Mouse (Mus musculus) hindbrain, embryonic 14.5 days (tissue): ENCODE data around the gene Gsg1. TPM values are rescaled to one million over a fixed set of nuclear protein-coding genes. Genes with fewer than 3 reads are reported as not detected.

ENCODE experiments used
- ATAC-seq: fragments of 200-750 bp; cut with Nextera tagmentation; 2 replicates; pipeline ENCODE4 v1.8.0; 2017; ENCODE audit warnings: moderate number of reproducible peaks, mild to moderate bottlenecking, moderate TSS enrichment, moderate library complexity; ENCODE audit not compliant: low FRiP score
- DNase-seq: peaks from one replicate; pipeline ENCODE4 v3.0.0-alpha.2; 2015; ENCODE audit warnings: low spot score
- H3K27ac ChIP-seq: fragments of 300-500 bp; sonication (generic); 2 replicates; pipeline ENCODE4 v1.5.1; 2014; ENCODE audit warnings: mild to moderate bottlenecking, moderate library complexity
- H3K27me3 ChIP-seq: fragments of 300-500 bp; sonication (generic); 2 replicates; pipeline ENCODE4 v1.6.1; 2014; ENCODE audit warnings: mild to moderate bottlenecking, low read length, mixed read lengths; ENCODE audit not compliant: control insufficient read depth, insufficient read depth
- H3K36me3 ChIP-seq: fragments of 300-500 bp; sonication (generic); replicated peaks from 2 replicates; pipeline ENCODE4 v1.6.1; 2014; ENCODE audit not compliant: control insufficient read depth, insufficient read depth
- H3K4me1 ChIP-seq: fragments of 300-500 bp; sonication (generic); replicated peaks from 2 replicates; pipeline ENCODE4 v1.6.1; 2014; ENCODE audit warnings: antibody characterized with exemption, low read length, mixed read lengths; ENCODE audit not compliant: control insufficient read depth, insufficient read depth
- H3K4me2 ChIP-seq: fragments of 300-500 bp; sonication (generic); replicated peaks from 2 replicates; pipeline ENCODE4 v1.6.1; 2014; ENCODE audit warnings: mild to moderate bottlenecking, moderate library complexity
- H3K4me3 ChIP-seq: fragments of 300-500 bp; sonication (generic); replicated peaks from 2 replicates; pipeline ENCODE4 v1.5.1; 2014; ENCODE audit warnings: mild to moderate bottlenecking, low read length
- H3K9ac ChIP-seq: fragments of 300-500 bp; sonication (generic); 2 replicates; pipeline ENCODE4 v1.6.1; 2014
- H3K9me3 ChIP-seq: fragments of 300-500 bp; sonication (generic); 2 replicates; pipeline ENCODE4 v1.6.1; 2016; ENCODE audit warnings: low read length; ENCODE audit not compliant: control insufficient read depth
- WGBS: fragments of 180-500 bp; shearing (Covaris S2); extraction: QIAGEN DNeasy Blood & Tissue Kit; methylation state at CpG from one replicate; pipeline ENCODE4 v1.1.7; 2014; 5-methylcytosine and 5-hydroxymethylcytosine counted together
- polyA plus RNA-seq: library from polyadenylated mRNA; unstranded; fragments of >200 nt; fragmentation: Nextera tagmentation; extraction: Ambion mirVana; gene quantifications from 2 replicates; pipeline ENCODE4 v1.2.1, GENCODE M21; 2014

Gsg1 gene
- polyA plus RNA-seq: 0.15 and 0.31 TPM in 2 replicates

- H3K4me2 ChIP-seq: no peak within 1 kb of the TSS
- no peak within 1 kb of the TSS for H3K27ac ChIP-seq
- H3K27me3 ChIP-seq: no peaks in the 10 kb centered on the region
- ATAC-seq (no peak), DNase-seq (no peak)
- 82% methylated on average over 7 of the region's 7 CpGs for WGBS
- H3K4me3 ChIP-seq: no peak within 1 kb of the TSS
- peaks cover 20% of the 10 kb centered on the region for H3K4me1 ChIP-seq
- no peaks in the 10 kb centered on the region for H3K9me3 ChIP-seq
- no peaks in the 10 kb centered on the region for H3K36me3 ChIP-seq
- no peak within 1 kb of the TSS for H3K9ac ChIP-seq
These were observed at the start of gene Gsg1 for GRCm38 (mm10) chr6:135254153-135254552. Gsg1 (minus strand) TSS chr6:135254351.

- WGBS: 87% methylated on average over 10 of the region's 10 CpGs
- H3K36me3 ChIP-seq: no peaks in the 10 kb centered on the region
These were observed 48.4 kb upstream of the Gsg1 start for GRCm38 (mm10) chr6:135302421-135303125.

GRCm38 (mm10) chr6:135300469-135300868, 46.3 kb upstream of the Gsg1 start:
- 84% methylated on average over 4 of the region's 4 CpGs for WGBS
- no peaks in the 10 kb centered on the region for H3K27me3 ChIP-seq
- no peak for DNase-seq
- H3K9ac ChIP-seq: no peak overlapping the region
- H3K36me3 ChIP-seq: no peaks in the 10 kb centered on the region
- ATAC-seq: no peak
- no peak overlapping the region for H3K4me3 ChIP-seq
- no peak overlapping the region for H3K4me2 ChIP-seq
- 0 out of 2 replicates have a peak, but pooled peaks cover 2% of the 10 kb centered on the region for H3K4me1 ChIP-seq
- no peak overlapping the region for H3K27ac ChIP-seq
- H3K9me3 ChIP-seq: no peaks in the 10 kb centered on the region

More at GRCm38 (mm10) chr6:135302421-135303125, 48.4 kb upstream of the Gsg1 start:
- no peak overlapping the region for H3K9ac ChIP-seq
- no peak overlapping the region for H3K27ac ChIP-seq
- no peak overlapping the region for H3K4me3 ChIP-seq
- H3K4me2 ChIP-seq: no peak overlapping the region
- no peaks in the 10 kb centered on the region for H3K4me1 ChIP-seq
- DNase-seq (no peak), ATAC-seq (no peak)
- H3K9me3 ChIP-seq: no peaks in the 10 kb centered on the region
- H3K27me3 ChIP-seq: no peaks in the 10 kb centered on the region

GRCm38 (mm10) chr6:135299024-135299550, 44.9 kb upstream of the Gsg1 start:
- H3K27me3 ChIP-seq: no peaks in the 10 kb centered on the region
- no peak overlapping the region for H3K4me2 ChIP-seq
- no peaks in the 10 kb centered on the region for H3K36me3 ChIP-seq
- 87% methylated on average over 7 of the region's 7 CpGs for WGBS
- DNase-seq (no peak), ATAC-seq (no peak)
- H3K4me3 ChIP-seq: no peak overlapping the region
- H3K27ac ChIP-seq: no peak overlapping the region
- no peaks in the 10 kb centered on the region for H3K9me3 ChIP-seq
- H3K9ac ChIP-seq: no peak overlapping the region
- 0 out of 2 replicates have a peak, but pooled peaks cover 6% of the 10 kb centered on the region for H3K4me1 ChIP-seq

- Histone ChIP-seq H3K4me2 (no peak overlapping the region), H3K4me3 (no peak overlapping the region), H3K27ac (no peak overlapping the region), H3K4me1 (0 out of 2 replicates have a peak, but pooled peaks cover 6% of the 10 kb centered on the region), H3K9me3 (no peaks in the 10 kb centered on the region), H3K27me3 (no peaks in the 10 kb centered on the region), H3K36me3 (no peaks in the 10 kb centered on the region), H3K9ac (no peak overlapping the region)
- DNase-seq (no peak), ATAC-seq (no peak)
- WGBS: 83% methylated on average over 7 of the region's 7 CpGs
These were observed 43.4 kb upstream of the Gsg1 start for GRCm38 (mm10) chr6:135297570-135297969.

GRCm38 (mm10) chr6:135296267-135296666, 42.1 kb upstream of the Gsg1 start:
- H3K4me1 ChIP-seq: 0 out of 2 replicates have a peak, but pooled peaks cover 6% of the 10 kb centered on the region
- no peak for ATAC-seq
- no peaks in the 10 kb centered on the region for H3K36me3 ChIP-seq
- 80% methylated on average over 17 of the region's 17 CpGs for WGBS
- no peaks in the 10 kb centered on the region for H3K9me3 ChIP-seq
- no peak overlapping the region for H3K4me3 ChIP-seq
- H3K27ac ChIP-seq: no peak overlapping the region
- H3K9ac ChIP-seq: no peak overlapping the region
- no peaks in the 10 kb centered on the region for H3K27me3 ChIP-seq
- no peak overlapping the region for H3K4me2 ChIP-seq
- DNase-seq: no peak

GRCm38 (mm10) chr6:135295082-135295861, 41.1 kb upstream of the Gsg1 start:
- H3K27ac ChIP-seq: no peak overlapping the region

GRCm38 (mm10) chr6:135294150-135294549, 40.0 kb upstream of the Gsg1 start:
- no peaks in the 10 kb centered on the region for H3K9me3 ChIP-seq
- no peak overlapping the region for H3K9ac ChIP-seq
- no peak for DNase-seq
- 0 out of 2 replicates have a peak, but pooled peaks cover 6% of the 10 kb centered on the region for H3K4me1 ChIP-seq
- H3K4me3 ChIP-seq: no peak overlapping the region
- no peaks in the 10 kb centered on the region for H3K27me3 ChIP-seq
- ATAC-seq: no peak
- H3K36me3 ChIP-seq: no peaks in the 10 kb centered on the region
- H3K4me2 ChIP-seq: no peak overlapping the region
- H3K27ac ChIP-seq: no peak overlapping the region
- WGBS: 89% methylated on average over 6 of the region's 6 CpGs

More at GRCm38 (mm10) chr6:135295082-135295861, 41.1 kb upstream of the Gsg1 start:
- DNase-seq (no peak), ATAC-seq (no peak)
- Histone ChIP-seq H3K4me3 (no peak overlapping the region), H3K4me2 (no peak overlapping the region), H3K9me3 (no peaks in the 10 kb centered on the region), H3K9ac (no peak overlapping the region), H3K36me3 (no peaks in the 10 kb centered on the region), H3K4me1 (0 out of 2 replicates have a peak, but pooled peaks cover 6% of the 10 kb centered on the region), H3K27me3 (no peaks in the 10 kb centered on the region)
- 76% methylated on average over 11 of the region's 11 CpGs for WGBS

- WGBS: 78% methylated on average over 4 of the region's 4 CpGs
- Histone ChIP-seq H3K4me2 (no peak overlapping the region), H3K4me1 (0 out of 2 replicates have a peak, but pooled peaks cover 6% of the 10 kb centered on the region), H3K36me3 (no peaks in the 10 kb centered on the region), H3K4me3 (no peak overlapping the region), H3K27me3 (no peaks in the 10 kb centered on the region), H3K27ac (no peak overlapping the region), H3K9me3 (no peaks in the 10 kb centered on the region), H3K9ac (no peak overlapping the region)
- DNase-seq: no peak
- no peak for ATAC-seq
These were observed 38.2 kb upstream of the Gsg1 start for GRCm38 (mm10) chr6:135292391-135292790.
